Mouse (Mus musculus) CH12F3 (cell line): ENCODE measurements at regions not wholly inside any gene's neighbourhood (a gene's known extent, or its start where the extent isn't known, plus 50 kb on each side); places are given as distances from the start of the nearest gene placed in this dataset.
"Not testable (repeated sequence)": the region's sequence is repeated elsewhere in the genome, so short reads cannot be mapped to it uniquely, and the experiment has no call there.

Source experiments
- in situ Hi-C: fragments of 300-500 bp; cut with MboI; formaldehyde crosslinking; loops from 2 replicates; pipeline ENCODE4 v1.14.3; 2020; ENCODE audit warnings: low sequenced_read_pairs

DNA sequence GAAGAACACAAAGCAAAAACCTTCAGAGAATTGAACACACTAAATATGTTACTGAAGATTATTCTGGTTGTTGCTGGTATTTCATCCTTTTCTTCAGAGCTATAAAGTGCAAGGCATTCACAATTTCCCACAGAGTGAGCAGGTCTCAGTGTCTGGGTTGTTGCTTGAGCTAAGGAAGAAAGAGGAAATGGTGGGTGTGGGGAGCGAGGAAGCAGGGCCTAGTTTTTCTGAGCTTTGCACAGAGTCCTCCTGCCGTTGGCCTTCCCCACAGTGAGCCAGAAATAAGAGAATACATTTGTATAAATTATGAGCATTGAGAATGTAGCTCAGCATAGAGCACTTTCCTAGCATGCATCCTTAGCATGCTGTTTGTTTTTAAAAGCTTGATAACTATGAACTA lies 120.8 kb upstream of the Tbl1xr1 start:
- in situ Hi-C loops, result no loop called here

DNA sequence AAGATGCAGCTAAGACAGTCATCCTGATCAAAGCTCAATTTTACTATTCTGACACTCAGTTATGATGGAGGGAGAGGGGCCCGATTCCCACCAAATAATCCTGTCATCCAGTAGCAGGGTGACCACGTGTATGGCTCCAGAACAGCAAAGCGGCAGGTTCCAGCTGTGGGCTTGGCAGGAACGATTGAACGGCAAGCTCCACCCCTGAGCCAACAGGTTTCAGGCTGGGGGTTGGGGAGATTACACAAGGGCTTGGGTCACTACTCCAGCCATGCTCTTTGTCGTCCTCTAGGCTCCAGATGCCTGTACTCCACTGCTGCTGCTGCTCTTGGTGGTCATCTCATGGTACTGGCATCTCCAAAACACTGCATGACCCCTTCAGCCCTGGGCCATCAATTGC lies 119.3 kb upstream of the Tbl1xr1 start:
- in situ Hi-C loops, result not testable (repeated sequence)

DNA sequence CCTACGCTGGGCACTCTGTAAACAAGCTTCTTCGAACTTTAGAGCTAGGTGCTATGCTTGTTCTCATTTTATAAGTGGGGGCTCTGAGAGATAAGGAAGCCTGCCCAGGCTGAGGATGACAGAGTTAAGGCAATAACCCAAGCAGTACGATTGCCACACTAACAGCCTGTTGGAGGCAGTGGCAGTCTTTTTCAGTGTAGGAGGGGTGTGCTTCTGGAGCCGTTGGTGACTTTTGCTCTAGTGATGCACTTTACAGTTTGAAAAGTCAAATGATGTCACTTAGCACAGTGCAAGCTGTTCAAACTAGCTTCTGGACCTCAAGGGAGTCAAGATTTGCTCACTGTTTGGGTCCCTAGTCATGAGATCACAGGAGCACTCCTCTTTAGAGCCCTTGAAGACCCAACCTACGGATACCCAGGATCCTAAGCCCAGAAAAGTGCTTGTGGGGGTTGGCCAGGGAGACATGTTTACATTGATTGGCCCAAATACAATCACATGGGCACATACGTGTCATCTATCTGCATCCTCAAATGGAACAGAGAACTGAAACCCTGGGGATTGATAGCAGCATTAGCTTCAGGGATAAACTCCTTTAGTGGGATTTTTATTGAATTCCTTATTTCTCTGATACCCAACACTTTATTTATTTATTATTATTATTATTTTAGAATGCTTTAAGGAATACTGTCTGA lies 117.7 kb upstream of the Tbl1xr1 start:
- in situ Hi-C loops, result no loop called here

DNA sequence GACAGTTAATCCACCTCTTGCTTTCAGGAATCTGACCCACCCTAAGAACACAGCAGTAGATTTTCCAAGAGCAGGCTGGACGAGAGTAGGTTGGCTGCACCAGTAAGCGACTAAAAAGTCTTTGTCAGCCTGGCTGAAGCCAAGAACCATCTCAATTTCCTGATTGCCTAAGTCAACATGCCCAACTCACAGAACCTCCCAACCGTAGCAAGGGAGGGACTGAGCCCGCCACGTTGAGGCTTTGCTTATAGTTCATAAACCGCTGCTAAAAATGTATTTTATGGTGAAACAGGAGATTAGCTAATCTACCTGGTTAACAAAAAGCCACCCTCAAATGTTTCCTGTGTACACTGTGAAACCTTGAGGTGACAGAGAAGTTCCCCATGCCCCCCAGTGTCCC lies 115.4 kb upstream of the Tbl1xr1 start:
- in situ Hi-C loops, result no loop called here

DNA sequence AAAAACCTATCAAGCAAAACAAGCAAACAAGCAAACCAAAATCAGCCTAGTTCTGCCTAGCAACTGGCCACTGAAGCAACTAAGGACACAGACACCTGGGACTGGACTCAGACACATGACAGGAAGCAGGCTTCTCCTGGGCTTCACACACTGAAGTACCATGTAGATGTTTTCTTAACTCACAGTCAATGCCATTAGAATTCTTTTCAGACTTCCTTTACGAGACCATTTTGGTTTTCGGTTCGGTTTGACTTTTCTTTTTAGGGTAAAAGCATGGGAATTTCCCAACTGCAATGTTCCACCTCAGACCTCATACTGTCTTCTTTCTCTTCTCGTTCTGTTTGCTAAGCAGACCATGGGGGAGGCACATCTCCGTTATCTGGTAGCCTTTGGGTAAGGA lies 114.7 kb upstream of the Tbl1xr1 start:
- in situ Hi-C loops, result no loop called here

DNA sequence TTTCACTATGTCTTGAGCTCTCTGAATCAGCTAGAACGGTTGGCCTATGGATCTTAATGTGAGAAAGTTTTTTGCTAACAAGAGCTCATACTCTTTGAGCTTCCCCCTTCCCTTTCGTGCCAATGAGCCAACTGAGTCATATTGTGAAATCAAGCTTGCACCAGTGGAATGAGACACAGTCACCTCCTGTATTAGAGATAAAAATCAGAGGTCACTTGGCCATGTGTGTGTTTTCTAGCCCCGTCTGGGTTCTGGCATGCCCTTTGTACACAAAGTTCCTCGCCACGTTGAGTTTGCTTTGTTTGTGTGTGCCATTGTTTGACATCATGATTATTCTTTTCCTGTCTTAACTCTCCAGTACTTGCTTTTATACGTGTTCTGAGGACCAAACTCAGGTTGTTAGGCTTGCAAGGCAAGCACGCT lies 114.1 kb upstream of the Tbl1xr1 start:
- in situ Hi-C loops, result no loop called here

DNA sequence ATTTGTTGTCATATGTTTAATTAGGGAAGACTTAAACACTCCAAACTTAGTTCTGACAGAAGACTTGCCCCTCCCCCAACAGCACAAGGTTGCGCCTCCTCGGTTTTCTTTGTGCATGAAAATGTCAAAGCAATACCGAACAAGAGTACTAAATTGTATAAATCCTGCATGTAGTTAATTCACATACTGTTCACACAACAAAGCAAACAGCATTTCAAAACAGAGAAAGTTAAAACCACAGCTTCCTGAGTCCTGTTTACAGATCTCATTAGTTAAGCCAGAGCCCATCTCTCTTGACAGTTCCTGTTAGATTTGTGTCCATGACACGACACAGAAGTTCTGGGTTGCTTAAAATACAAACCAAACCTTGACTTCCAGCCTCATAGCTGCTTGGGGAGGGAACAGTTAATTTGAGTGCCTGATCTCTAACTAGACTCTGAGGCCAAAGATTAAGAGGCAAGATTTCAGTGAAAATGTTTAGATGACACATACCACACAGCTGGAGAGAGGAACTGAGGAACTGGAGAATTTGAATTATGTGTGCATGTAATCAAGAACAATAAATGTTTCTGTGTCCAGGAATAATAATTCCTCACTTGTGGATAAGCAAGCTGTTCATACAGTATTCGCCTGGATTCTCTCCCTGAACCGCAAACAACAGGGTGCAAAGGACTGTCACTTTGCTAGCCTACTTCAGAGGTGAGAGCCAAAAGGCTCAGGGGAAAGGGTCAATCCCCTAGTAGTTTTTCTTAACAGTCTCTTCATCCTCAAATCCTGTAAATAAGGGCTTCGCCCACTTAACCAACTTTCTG lies 113.3 kb upstream of the Tbl1xr1 start:
- in situ Hi-C loops, result no loop called here

DNA sequence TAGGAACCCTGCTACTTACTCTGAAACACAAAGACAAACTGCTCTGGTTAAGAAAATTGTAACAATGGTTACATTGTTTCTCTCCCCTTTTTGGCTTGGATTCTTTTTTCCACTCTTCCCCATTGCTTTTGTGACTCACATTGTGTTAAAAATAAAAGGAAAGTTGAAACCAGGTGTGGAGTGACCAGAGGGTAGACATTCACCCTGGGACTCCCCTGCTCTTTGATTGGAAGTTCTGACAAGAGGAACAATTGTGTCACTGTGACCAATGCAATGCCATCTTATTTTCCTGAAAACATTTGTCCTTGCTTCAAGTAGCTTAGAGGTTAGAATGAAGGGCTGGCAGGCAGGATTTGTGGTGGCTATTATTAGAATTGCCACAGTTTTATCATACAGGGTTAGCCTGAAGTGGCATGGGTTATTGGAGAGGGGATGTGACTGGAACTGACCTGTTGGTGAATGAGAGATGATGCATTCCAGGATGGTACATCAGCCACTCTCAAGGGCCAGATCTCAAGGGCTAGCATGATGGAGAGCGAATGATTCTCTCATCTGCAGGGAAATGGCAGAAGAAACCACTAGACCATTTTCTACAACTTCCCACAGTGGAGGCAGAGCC lies 112.6 kb upstream of the Tbl1xr1 start:
- in situ Hi-C loops, result no loop called here

DNA sequence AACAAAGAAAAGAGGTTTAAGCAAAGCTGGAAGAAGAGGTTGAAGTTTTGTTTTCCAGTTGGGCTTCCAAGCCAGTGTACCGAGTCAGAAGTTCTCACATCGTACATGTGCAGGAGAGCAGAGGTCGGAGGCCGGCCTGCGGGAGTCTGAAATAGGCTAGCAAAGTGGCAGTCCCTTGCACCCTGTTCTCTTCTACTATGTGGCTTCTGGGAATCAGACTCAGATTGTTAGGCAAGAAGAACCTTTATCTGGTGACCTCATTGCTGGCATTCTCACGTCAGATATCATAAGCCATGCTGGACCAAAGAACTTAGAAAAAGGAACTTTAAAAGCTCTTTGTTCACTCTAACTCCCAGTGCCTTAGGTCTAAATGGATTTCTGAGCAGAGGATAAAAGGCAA lies 112.0 kb upstream of the Tbl1xr1 start:
- in situ Hi-C loops, result no loop called here

DNA sequence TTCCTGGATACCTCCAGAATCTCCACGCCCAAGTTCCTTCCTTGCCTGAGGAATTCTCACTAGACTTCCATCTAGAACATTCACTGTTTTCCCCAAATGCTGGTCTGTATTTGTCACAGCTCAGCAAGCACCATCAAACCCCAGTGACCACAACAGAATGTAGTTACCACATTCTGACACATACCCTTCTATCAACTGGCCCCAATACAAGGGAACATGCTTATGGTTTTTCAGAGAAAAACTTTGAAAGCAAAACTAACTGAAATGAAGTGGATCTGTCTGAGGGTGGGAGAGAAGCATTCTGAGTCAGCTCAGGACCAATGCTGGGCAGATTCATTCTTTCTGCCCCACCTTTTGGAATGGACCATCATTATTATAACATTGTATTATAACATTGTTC lies 110.9 kb upstream of the Tbl1xr1 start:
- in situ Hi-C loops, result no loop called here

DNA sequence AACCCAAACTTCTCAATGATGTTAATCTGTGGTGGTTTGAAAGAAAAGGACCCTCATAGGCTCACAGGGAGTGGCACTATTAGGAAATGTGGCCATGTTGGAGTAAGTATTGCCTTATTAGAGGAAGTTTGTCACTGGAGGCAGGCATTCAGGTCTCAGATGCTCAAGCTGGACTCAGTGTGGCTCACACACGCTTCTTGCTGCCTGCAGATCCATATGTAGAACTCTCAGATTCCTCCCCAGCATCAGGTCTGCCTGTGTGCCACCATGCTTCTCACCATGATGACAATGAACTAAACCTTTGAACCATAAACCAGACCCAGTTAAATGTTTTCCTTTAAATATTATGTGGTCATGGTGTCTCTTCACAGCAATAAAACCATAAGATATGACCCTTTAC lies 104.7 kb upstream of the Tbl1xr1 start:
- in situ Hi-C loops, result no loop called here

DNA sequence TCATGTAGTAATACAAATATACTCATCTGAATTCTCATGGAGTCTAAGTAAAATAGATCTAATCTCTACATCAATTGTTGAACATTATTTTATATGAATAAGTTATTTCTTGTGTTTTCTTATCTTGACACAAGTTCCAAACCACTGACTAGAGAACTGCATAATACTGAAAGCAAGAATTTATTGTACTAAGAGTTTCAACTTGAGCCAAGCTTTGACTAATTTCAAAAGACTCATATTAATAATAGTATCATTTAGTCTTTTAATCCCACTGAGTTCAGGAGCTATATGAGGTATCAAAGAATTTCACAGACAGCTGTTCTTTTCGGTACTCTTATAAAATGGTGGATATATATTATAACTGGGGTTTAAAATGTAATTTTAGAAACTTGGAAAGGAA lies 103.3 kb upstream of the Tbl1xr1 start:
- in situ Hi-C loops, result no loop called here

DNA sequence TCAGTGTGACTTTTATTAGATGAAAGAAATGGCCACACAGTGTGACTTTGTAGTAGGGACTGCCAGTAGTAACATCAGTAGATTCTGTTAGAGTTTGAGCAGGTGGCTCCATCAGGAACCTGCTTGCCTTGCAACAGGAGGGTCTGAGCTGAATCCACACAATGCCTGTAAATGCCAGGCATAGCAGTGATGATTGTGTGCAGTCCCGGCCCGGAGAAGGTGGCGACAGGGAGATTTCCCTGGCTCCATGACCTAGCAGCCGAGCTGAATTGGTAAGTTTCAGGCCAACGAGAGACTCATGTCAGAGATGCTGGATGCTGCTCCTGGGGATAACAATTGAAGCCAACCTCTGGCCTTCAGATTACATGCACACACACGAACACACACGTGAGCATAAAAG lies 102.8 kb upstream of the Tbl1xr1 start:
- in situ Hi-C loops, result no loop called here

DNA sequence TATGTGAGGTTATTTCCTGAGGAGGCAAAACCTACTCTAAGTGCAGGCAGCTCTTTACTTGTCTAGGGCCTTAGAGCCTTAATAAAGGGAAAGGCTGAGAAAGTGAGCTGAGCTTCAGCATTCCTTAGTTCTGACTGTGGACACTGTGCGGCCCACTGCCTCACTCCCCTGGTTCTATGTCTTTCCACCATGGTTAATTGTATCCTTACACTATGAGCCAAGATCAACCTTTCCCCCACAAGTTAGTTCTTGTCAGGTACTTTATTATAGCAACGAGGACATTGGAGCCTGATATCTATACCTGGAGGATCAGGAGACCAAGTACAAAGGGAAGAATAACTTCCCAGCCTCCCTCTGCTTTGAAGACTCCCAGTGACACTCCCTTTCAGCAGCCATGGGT lies 101.7 kb upstream of the Tbl1xr1 start:
- in situ Hi-C loops, result no loop called here

DNA sequence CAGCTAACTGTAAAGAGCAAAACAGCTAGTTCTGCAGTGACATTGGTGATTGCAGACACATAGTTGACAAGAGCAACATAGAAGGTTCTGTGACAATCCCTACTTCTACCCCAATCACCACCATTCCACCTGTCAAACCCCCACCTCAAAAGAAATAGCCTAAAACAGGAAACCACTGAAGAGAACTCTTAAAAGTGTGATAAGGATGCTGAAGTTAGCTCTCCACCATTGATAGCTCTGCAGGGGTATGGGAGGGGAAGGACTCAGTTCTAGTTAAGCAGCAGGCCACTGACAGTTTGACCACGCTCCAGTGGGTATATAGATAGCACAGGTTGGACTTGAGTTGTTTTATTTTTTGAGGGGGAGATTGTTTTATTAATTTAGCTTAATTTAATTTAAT lies 98.7 kb upstream of the Tbl1xr1 start:
- in situ Hi-C loops, result no loop called here

DNA sequence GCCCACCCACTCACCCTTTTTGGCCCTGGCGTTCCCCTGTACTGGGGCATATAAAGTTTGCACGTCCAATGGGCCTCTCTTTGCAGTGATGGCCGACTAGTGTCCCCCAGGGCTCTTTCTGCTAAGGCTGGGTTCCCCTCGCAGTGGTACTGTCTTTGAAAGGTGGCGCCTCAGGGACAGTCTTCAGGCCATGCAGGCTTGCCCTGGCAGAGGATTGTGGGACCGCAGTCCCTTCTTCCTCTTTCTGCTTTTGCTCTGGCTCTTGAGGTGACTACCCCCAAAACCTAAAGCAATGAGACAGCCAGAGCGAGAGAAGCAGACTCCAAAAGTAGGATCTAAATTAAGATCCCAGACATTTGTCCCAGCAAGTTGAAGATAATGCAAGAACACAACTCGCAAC lies 93.5 kb upstream of the Tbl1xr1 start:
- in situ Hi-C loops, result no loop called here

DNA sequence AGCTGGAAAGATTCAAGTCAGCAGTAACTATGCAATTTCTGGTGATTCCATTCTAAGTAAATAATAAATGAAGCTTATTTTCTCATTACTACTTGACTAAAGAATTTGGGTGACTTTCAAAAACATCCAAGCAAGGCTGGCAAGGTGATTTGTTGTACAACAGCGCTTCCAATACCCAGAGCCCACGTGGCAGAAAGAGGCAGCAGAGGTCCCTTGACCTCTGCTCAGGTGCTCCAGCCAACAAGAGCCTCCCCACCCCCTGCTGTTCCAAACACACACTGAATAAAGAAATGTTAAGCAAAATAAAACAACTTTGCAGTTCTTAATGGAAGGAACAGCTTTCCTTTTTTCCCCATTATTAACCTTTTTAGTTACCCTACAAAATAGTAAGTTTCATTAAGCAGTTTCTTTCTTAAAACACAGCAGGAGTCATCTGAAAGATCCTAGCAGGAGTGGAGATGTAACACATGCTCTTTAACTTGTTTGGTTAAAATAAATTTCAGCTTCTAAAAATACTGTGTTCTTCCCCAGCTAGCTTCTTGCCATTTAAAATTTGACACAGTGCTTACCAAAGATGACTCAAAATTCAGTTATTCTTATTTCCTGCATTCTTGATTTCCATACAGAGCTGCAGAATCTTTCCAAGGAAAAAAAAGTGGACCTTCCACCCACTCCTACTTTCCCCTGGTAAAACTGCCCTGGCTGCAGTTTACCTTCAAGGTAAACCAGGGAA lies 92.3 kb upstream of the Tbl1xr1 start:
- in situ Hi-C loops, result no loop called here

DNA sequence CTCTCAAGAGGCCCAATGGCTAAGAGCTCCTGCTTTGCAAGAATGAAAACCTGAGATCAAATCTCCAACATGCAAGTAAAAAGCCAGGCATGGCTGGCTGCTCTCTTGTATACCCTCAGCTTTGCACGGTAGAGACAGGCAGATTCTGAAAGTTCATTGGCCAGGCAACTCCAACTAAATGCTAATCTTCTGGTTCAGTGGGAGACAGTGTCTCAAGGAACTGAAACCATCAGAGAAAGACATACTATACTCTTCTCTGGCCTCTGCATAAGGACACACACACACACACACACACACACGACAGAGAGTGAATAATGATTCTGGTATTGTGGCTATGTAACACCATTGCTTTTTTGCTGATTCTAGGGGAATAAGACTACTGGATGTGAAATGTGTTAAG lies 91.6 kb upstream of the Tbl1xr1 start:
- in situ Hi-C loops, result no loop called here

DNA sequence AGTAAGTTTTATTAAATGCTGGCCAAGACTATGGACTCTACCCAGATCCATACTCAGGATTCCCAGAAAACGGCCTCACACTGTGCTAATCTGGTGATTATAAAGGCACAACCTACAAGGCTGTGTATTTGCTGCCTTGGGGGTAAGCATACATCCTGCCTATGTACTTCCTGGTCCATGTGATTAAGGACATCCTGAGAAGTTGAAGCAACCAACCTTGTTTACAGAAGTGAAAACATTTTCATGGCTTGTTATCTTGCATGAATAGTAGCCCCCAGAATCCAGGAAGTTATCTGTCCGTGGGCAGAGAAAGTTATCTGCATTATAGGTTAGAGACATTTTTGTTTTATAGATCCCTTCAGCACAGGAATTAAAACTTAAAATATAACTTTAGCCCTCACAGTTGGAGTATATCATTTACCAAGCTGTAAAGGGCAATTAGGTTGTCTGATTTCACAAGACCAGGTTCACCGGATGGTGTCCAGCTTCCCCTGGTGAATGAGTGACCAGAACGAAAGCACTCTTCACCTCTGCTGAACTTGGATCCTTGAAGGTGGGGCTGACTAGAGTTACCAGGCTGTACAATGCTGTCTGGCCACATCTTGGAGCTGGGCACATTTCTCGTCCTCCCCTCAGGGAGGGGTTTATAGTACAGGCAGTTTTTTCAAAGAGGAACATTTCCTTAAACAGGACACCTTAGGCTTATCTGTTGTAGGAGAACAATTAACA lies 90.1 kb upstream of the Tbl1xr1 start:
- in situ Hi-C loops, result no loop called here

DNA sequence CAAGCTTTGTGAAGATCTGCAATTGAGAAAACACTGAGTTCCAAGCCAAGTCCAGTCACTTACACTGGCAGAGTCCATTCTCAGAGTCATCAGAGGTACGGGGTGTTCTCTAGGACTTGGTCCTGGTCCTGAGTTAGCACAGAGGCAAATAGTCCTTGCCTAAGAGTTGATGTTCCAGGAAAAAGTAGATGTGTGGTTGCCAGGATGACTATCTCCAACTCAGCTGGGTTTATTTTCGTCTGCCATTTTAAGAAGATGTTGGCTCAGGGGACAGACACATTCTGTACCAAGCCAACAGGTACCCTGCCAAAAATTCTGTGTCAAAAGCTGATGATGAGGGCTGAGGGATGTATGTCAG lies 89.6 kb upstream of the Tbl1xr1 start:
- in situ Hi-C loops, result no loop called here

DNA sequence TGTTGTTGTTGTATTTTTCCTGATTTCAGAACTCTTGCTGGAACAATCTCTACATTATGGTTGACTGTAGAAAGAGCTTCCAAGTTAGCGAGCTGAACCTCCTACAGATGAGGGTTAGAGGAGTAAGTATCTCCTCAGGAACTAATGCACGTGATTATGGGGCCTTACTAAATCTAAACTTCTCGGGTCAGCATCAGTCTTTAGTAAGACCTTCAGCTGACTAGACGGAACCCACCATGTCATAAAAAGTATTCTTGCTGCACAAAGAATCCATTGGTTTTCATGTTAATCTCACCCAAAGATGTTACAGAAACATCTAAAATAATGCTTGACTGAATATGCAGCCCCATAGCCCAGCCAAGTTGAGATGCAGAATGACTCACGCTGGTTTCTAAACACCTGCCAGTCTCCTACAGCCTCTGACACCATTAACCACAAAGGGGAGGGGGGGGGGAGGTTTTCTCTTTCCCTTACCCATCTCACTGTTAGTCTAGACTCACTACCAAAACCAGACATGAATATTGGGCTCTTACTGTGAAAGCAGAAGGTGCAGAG lies 88.9 kb upstream of the Tbl1xr1 start:
- in situ Hi-C loops, result no loop called here
